Mouse (Mus musculus): ENCODE results near the gene Higd2a. TPM values are rescaled to one million over a fixed set of nuclear protein-coding genes. Genes with fewer than 3 reads are reported as not detected.
A peak's percentile ranks its signal among the peaks of the same experiment; 100 is the strongest.
"Not testable (repeated sequence)": the region's sequence is repeated elsewhere in the genome, so short reads cannot be mapped to it uniquely, and the experiment has no call there.

Gene Higd2a
- total and polyA plus RNA-seq, 3 experiments: 169 to 270 (median 189) TPM

DNA sequence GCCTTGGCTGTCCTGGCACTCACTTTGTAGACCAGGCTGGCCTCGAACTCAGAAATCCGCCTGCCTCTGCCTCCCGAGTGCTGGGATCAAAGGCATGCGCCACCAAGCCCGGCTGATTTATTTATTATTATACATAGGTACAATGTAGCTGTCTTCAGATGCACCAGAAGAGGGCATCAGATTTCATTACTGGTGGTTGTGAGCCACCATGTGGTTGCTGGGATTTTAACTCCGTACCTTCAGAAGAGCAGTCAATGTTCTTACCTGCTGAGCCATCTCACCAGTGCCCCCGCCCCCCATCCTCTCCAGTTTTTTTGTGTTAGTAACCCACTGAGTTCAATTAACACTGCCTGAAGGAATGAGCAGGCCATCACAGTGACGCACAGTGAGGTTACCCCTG is 23.1 kb downstream of the Higd2a start:
- H3K27ac ChIP-seq; intact Hi-C loops (cut with DNase I); H3K27me3 ChIP-seq (ENCODE audit: control insufficient read depth, insufficient read depth, low read length); H3K4me3 ChIP-seq; H3K79me2 ChIP-seq (replicated peaks; ENCODE audit: control insufficient read depth, insufficient read depth, low read length); H3K9ac ChIP-seq (ENCODE audit: low read depth, low read length); H3K4me1 ChIP-seq (ENCODE audit: control insufficient read depth, insufficient read depth, low read length); H3K36me3 ChIP-seq (ENCODE audit: control insufficient read depth, insufficient read depth, low read length); DNase-seq: not testable (repeated sequence)
- TF ChIP-seq CTCF (IDR thresholded peaks at IDR 0.05): peak; percentile 55
- 79% methylated on average over 8 of the region's 8 CpGs for WGBS

DNA sequence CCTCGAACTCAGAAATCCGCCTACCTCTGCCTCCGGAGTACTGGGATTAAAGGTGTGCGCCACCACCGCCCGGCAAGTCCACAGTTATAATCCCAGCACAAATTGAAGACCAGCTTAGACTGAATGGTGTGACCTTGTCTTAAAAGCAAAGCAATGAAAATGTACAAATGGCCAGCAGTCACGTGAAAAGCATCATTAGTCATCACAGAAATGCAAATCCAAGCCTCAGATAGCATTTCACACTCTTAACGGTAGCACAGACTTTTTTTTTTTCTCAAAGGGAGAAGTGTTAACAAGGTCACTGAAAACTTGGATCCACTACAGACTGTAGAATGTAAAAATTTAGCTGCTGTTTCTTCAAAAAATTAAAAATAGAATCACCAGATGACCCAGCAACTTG is 26.3 kb downstream of the Higd2a start:
- Histone ChIP-seq H3K27me3 (ENCODE audit: control insufficient read depth, insufficient read depth, low read length) (no peaks in the 10 kb centered on the region), H3K4me1 (ENCODE audit: control insufficient read depth, insufficient read depth, low read length) (0 out of 2 replicates have a peak, but pooled peaks cover 2% of the 10 kb centered on the region), H3K9ac (ENCODE audit: low read depth, low read length) (no peak overlapping the region), H3K79me2 (replicated peaks; ENCODE audit: control insufficient read depth, insufficient read depth, low read length) (no peaks in the 10 kb centered on the region), H3K36me3 (ENCODE audit: control insufficient read depth, insufficient read depth, low read length) (no peaks in the 10 kb centered on the region), H3K4me3 (no peak overlapping the region), H3K27ac (no peak overlapping the region)
- intact Hi-C loops (cut with DNase I): no loop called here
- no peak for DNase-seq
- TF ChIP-seq POLR2A (IDR thresholded peaks at IDR 0.05; ENCODE audit: insufficient read depth, low read depth, low read length) (no peak), CTCF (IDR thresholded peaks at IDR 0.05) (no peak), EP300 (IDR thresholded peaks at IDR 0.05; ENCODE audit: insufficient read depth, low read depth, low read length) (no peak)
- WGBS: 75% methylated on average over 8 of the region's 8 CpGs

DNA sequence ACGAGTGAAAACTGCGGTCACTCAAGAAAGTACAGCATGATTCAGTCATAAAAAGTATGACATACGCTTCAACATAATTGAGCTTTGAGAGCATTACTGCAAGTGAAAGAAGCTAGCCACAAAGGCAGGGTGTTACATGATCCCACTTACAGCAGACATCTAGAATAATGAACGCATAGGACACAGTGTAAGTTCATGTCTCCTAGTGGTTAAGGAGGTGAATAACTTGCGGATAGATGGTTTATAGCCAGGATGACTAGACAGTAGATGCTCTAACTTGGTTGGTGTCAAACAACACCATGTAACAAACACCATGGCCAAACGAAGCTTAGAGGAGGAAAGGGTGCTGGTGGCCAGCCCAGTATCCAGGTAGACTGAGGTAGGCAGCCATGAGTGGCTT is 27.0 kb downstream of the Higd2a start:
- Histone ChIP-seq H3K27me3 (ENCODE audit: control insufficient read depth, insufficient read depth, low read length) (no peaks in the 10 kb centered on the region), H3K4me3 (no peak overlapping the region), H3K79me2 (replicated peaks; ENCODE audit: control insufficient read depth, insufficient read depth, low read length) (peaks cover 3% of the 10 kb centered on the region; the same call in 1 of the 2 replicates), H3K9ac (ENCODE audit: low read depth, low read length) (no peak overlapping the region), H3K27ac (no peak overlapping the region), H3K36me3 (ENCODE audit: control insufficient read depth, insufficient read depth, low read length) (no peaks in the 10 kb centered on the region), H3K4me1 (ENCODE audit: control insufficient read depth, insufficient read depth, low read length) (0 out of 2 replicates have a peak, but pooled peaks cover 2% of the 10 kb centered on the region)
- intact Hi-C loops (cut with DNase I): no loop called here
- 61% methylated on average over 6 of the region's 6 CpGs for WGBS
- TF ChIP-seq EP300 (IDR thresholded peaks at IDR 0.05; ENCODE audit: insufficient read depth, low read depth, low read length) (no peak), CTCF (IDR thresholded peaks at IDR 0.05) (0 out of 2 replicates have a peak, but pooled peaks have one; percentile 11)
- DNase-seq: no peak

DNA sequence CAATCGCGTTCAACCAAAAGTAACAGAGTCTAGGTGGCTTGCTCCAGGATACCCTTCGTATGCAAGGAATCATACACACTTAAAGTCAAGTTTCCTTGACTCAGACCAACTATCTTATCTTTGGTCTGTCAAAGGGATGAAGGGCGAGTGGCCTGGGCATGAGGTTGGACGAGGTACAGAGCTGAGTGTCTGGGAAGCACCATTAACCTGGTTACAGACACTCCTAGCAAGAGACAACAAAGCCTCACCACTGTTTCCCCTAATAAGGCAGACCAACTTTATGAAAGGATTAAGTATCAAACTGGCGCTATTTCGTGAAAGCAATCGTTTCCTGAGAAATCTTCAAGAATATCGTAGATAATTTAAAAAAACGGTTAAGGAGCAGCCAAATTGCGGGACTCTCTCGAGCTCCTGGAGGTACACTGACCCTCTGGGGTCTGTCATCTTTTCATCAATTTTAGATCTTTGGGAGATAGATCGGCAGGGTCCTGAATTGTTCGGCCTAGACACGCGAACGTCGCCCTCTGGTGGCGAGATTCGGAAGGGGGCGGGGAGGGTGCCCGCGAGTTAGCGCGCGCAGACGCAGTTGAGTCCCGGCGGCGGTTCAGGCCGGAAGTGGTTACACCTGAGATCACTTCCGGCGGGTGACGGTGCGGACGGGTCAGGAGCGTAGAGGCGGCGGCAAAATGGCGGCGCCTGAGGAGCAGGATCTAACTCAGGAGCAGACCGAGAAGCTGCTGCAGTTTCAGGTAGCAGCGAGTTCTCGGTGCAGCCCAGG is 31.3 kb downstream of the Higd2a start, which contains the start of gene Faf2:
Faf2 (plus strand) TSS at position 630 of the 778 bp plus-strand sequence.
- Histone ChIP-seq H3K27ac (peak within 1 kb of the TSS; percentile 85), H3K36me3 (ENCODE audit: control insufficient read depth, insufficient read depth, low read length) (no peaks in the 10 kb centered on the region), H3K79me2 (replicated peaks; ENCODE audit: control insufficient read depth, insufficient read depth, low read length) (peaks cover 8% of the 10 kb centered on the region; the same call in 1 of the 2 replicates), H3K4me1 (ENCODE audit: control insufficient read depth, insufficient read depth, low read length) (peaks cover 5% of the 10 kb centered on the region), H3K4me3 (peak within 1 kb of the TSS; percentile 91), H3K9ac (ENCODE audit: low read depth, low read length) (peak within 1 kb of the TSS; percentile 90), H3K27me3 (ENCODE audit: control insufficient read depth, insufficient read depth, low read length) (no peaks in the 10 kb centered on the region)
- peak; percentile 97 to 99 for DNase-seq
- intact Hi-C loops (cut with DNase I): loop anchor here (1.0 to 5.0 kb wide), 6 partner anchors 31 to 374 kb away; partner anchors contain the start of genes 4833439L19Rik, Arl10, Higd2a and Nop16
- WGBS: 9% methylated on average over 44 of the region's 44 CpGs
- TF ChIP-seq EP300 (IDR thresholded peaks at IDR 0.05; ENCODE audit: insufficient read depth, low read depth, low read length) (peak; percentile 69; the same call in 1 of the 2 replicates), CTCF (IDR thresholded peaks at IDR 0.05) (peak; percentile 100; the same call in 1 of the 2 replicates), POLR2A (IDR thresholded peaks at IDR 0.05; ENCODE audit: insufficient read depth, low read depth, low read length) (peak; percentile 85)

DNA sequence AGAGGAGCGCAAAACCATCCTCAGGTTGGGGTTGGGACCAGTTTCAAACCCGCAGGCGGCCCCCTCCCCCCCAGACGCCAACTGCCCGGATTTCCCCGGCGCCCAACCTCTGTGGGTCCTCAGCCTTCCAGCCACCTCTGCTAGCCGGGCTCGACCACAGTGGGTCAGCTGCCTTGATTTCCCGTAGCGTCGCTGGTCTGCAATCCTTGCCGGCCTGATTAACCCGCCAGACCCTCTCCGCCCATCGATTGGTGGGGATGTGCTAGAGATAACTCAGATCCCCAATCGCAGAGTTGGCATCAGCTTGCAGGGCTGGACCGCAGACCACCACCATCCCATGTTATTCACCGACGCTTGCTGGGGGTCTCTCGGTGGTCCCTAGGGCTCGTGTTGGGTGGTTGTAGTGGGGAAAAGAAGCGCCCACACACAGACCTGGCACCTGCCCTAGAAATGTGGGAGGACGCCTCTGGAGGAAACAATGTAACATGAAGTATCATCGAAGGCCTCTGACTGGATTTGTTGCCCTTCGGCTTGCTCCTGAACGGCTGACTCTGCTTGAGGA is 32.0 kb downstream of the Higd2a start:
- WGBS: under 1% methylated on average over 27 of the region's 27 CpGs
- peak overlapping the region; percentile 85 for H3K27ac ChIP-seq
- H3K27me3 ChIP-seq (ENCODE audit: control insufficient read depth, insufficient read depth, low read length): no peaks in the 10 kb centered on the region
- intact Hi-C loops (cut with DNase I): loop anchor here (1.0 to 5.0 kb wide), 6 partner anchors 32 to 375 kb away; partner anchors contain the start of genes 4833439L19Rik, Arl10, Higd2a and Nop16
- H3K4me3 ChIP-seq: peak overlapping the region; percentile 91
- peaks cover 11% of the 10 kb centered on the region for H3K79me2 ChIP-seq (replicated peaks; ENCODE audit: control insufficient read depth, insufficient read depth, low read length)
- peaks cover 5% of the 10 kb centered on the region for H3K4me1 ChIP-seq (ENCODE audit: control insufficient read depth, insufficient read depth, low read length)
- peak overlapping the region; percentile 90 for H3K9ac ChIP-seq (ENCODE audit: low read depth, low read length)
- TF ChIP-seq EP300 (IDR thresholded peaks at IDR 0.05; ENCODE audit: insufficient read depth, low read depth, low read length) (no peak), POLR2A (IDR thresholded peaks at IDR 0.05; ENCODE audit: insufficient read depth, low read depth, low read length) (no peak), CTCF (IDR thresholded peaks at IDR 0.05) (no peak)
- no peaks in the 10 kb centered on the region for H3K36me3 ChIP-seq (ENCODE audit: control insufficient read depth, insufficient read depth, low read length)
- no peak for DNase-seq

DNA sequence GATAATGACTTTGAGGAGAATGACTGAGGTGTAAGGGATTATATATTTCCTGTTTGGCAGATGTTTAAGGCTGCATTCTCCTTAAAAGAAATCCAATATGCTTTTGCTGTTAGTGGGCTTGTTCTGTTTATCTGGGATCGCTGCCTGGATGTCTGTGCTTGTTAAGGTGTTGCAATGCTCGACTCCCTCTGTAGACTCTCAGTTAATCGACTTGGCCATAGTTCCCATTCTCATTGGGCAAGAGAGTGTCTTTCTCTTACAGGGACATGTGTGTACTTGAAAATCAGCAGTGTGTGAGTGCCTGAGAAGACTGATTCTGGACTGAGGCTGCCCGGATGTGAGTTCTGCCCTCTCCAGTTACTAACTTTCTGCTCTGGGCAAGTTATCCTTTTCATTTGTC is 39.1 kb downstream of the Higd2a start:
- Histone ChIP-seq H3K4me3 (no peak overlapping the region), H3K4me1 (ENCODE audit: control insufficient read depth, insufficient read depth, low read length) (no peaks in the 10 kb centered on the region; the same call in none of the 2 replicates), H3K9ac (ENCODE audit: low read depth, low read length) (no peak overlapping the region), H3K27me3 (ENCODE audit: control insufficient read depth, insufficient read depth, low read length) (no peaks in the 10 kb centered on the region), H3K79me2 (replicated peaks; ENCODE audit: control insufficient read depth, insufficient read depth, low read length) (peaks cover 10% of the 10 kb centered on the region), H3K36me3 (ENCODE audit: control insufficient read depth, insufficient read depth, low read length) (peaks cover 3% of the 10 kb centered on the region), H3K27ac (no peak overlapping the region)
- TF ChIP-seq POLR2A (IDR thresholded peaks at IDR 0.05; ENCODE audit: insufficient read depth, low read depth, low read length) (no peak), EP300 (IDR thresholded peaks at IDR 0.05; ENCODE audit: insufficient read depth, low read depth, low read length) (no peak), CTCF (IDR thresholded peaks at IDR 0.05) (no peak)
- intact Hi-C loops (cut with DNase I): no loop called here
- 37% methylated on average over 4 of the region's 4 CpGs for WGBS
- DNase-seq: no peak

Measured in heart, adult 2 months (tissue).